Mouse (Mus musculus) embryonic fibroblast, embryonic 13.5 days (primary cell): ENCODE measurements around the gene Rbx1. TPM values are rescaled to one million over a fixed set of nuclear protein-coding genes. Genes with fewer than 3 reads are reported as not detected.
A peak's percentile ranks its signal among the peaks of the same experiment; 100 is the strongest.
"Not testable (repeated sequence)": the region's sequence is repeated elsewhere in the genome, so short reads cannot be mapped to it uniquely, and the experiment has no call there.

Source experiments
- H3K27ac ChIP-seq: 2 replicates; pipeline ENCODE4 v1.5.1; 2012; ENCODE audit warnings: low read length, control low read depth, inconsistent platforms; ENCODE audit not compliant: insufficient read depth
- H3K4me1 ChIP-seq: 2 replicates; pipeline ENCODE4 v1.6.1; 2011; ENCODE audit warnings: low read length; ENCODE audit not compliant: control insufficient read depth, insufficient read depth
- H3K4me3 ChIP-seq: 2 replicates; pipeline ENCODE4 v1.5.1; 2011; ENCODE audit warnings: mild to moderate bottlenecking, control low read depth, low read length; ENCODE audit not compliant: insufficient read depth
- CTCF ChIP-seq: IDR thresholded peaks from 2 replicates; pipeline ENCODE4 v1.5.1; 2011; ENCODE audit warnings: mild to moderate bottlenecking, control low read depth, low read length, moderate library complexity, borderline replicate concordance; ENCODE audit not compliant: insufficient read depth
- POLR2A ChIP-seq: IDR thresholded peaks from 2 replicates; pipeline ENCODE4 v1.6.1; 2011; ENCODE audit warnings: low read depth, mild to moderate bottlenecking, control low read depth, low read length, moderate library complexity
- polyA plus RNA-seq: library from polyadenylated mRNA; stranded (reverse); fragments of >200 nt; gene quantifications from 2 replicates; pipeline ENCODE4 v1.2.4, GENCODE M21; 2011; ENCODE audit warnings: low read depth; ENCODE audit not compliant: missing spikeins, insufficient read length

Rbx1 gene
- polyA plus RNA-seq, 1 experiment, result 129 TPM

DNA sequence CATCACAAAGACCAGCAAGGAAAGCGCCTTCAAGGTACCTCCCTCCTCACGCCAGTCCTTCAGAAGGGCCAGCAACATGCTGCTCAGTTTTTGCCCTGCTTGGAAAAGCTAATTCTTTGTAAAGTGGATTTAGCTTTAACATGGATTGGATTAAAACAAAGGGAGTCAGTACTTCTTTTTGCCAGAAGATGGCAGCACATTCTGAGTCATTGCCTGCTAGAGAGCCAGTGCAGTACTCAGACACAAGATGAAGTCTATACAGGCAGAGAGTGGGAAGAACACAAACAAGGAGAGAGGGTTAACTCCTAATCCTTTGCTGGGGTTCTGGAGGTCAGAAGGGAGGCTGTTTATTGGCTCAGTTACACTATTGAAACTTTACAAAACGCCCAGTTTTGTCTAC, 17.6 kb upstream of the Rbx1 start:
- Histone ChIP-seq H3K27ac (no peak overlapping the region), H3K4me1 (no peaks in the 10 kb centered on the region), H3K4me3 (no peak overlapping the region)
- no peak for TF ChIP-seq CTCF
- TF ChIP-seq POLR2A, result no peak

DNA sequence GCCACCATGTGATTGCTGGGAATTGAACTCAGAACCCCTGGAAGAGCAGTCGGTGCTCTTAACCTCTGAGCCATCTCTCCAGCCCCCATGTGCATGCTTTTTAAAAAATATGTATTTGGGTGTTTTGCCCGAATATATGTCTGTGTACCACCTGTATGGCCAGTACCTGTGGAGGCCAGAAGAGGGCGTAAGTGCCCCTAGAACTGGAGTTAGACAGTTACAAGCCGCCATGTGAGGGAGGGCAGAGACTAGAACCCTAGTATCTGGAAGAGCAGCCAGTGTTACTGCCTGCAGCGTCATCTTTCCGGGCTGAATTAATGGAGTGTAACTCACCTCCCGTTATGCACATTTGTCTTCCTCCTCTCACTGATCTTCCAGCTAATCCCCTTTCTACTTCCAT, 4.6 kb upstream of the Rbx1 start:
- Histone ChIP-seq H3K4me1 (no peaks in the 10 kb centered on the region), H3K4me3 (no peak overlapping the region), H3K27ac (no peak overlapping the region)
- TF ChIP-seq POLR2A (no peak), CTCF (no peak)

DNA sequence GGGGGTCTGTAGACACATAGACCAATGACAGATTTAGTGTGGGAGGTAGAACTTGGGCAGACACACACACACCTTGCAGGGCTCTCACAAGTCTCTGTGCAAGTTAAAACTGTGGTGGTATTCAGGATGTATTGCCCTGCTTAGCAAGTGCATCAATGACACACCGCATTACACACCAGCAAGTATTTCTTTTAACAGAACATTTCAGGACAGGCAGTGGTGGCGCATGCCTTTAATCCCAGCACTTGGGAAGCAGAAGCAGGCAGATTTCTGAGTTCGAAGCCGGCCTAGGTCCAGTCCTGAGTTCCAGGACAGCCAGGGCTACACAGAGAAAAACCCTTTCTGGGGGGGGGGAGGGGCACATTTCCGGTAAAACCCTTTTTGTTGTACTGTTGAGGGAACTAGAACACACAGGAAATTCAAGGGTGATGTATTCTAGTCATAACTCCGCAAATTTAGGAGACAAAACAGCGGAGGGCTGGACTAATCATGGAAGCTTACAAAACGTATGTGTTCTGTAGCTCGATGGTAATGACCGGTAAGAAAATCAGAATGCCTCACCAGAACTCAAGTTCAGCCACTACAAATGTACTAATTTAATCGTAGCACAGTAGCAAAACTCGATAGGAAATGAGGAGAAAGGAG, 958 bp upstream of the Rbx1 start:
- Histone ChIP-seq H3K4me1 (no peaks in the 10 kb centered on the region), H3K4me3 (peak overlapping the region; percentile 54), H3K27ac (peak overlapping the region; percentile 83)
- TF ChIP-seq CTCF (no peak), POLR2A (no peak)

DNA sequence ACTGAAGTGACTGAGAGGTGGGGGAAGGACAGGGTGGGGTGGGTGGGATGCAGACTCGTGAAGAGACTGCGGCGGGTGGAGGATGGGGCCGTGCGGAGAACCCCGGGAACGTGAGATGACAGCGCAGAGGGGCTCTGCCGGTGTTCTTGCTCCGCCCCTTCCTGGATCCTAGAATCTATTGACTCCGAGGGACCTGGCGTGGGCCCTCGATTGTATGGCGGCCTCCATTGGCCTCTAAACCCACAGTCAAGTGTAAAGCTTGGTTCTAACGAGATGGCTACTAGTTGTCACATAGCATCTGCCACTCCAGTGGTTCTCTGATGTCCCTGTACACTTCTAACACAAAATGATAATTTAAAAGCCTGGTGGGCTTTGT, 630 bp downstream of the Rbx1 start:
- TF ChIP-seq POLR2A (peak; percentile 52; the same call in 1 of the 2 replicates), CTCF (no peak)
- no peaks in the 10 kb centered on the region for H3K4me1 ChIP-seq
- H3K27ac ChIP-seq, result peak overlapping the region; percentile 71
- H3K4me3 ChIP-seq, result peak overlapping the region; percentile 77

DNA sequence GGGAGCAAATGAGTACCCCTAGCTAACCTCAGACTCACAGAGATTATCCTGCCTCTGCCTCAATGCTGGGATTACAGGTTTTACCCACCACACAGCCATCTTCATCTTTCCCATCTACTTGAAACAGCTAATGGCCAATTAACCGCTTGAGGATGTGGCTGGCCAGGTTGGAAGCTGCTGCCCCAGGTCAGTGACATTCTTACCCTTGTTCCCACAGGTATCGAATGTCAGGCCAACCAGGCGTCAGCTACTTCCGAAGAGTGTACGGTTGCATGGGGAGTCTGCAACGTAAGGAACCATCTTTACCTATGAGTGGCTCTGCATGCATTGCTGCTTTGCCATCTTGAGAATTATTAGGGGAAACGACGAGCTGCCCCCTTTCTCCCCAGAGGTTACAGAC, 4.6 kb downstream of the Rbx1 start:
- Histone ChIP-seq H3K27ac (no peak overlapping the region), H3K4me3 (no peak overlapping the region), H3K4me1 (no peaks in the 10 kb centered on the region)
- no peak for TF ChIP-seq CTCF
- TF ChIP-seq POLR2A, result no peak

DNA sequence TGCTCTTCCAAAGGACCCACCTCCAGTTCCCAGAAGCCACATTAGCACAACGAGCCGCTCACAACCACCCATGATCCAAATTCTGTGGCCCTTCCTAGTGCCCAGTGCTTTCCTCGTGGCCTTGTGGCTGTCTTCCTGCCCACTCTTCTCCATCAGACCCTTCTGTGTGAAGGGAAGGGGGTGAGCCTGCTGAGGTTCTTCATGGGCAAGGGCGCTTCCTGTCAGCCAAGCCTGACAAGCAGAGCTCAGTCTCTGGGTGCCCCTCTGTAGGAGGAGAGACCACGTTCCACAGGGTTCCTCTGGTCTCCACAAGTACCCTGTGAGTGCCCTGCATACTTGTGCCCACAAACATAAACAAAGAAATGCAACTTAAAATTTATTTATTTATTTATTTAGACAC, 6.2 kb downstream of the Rbx1 start:
- TF ChIP-seq POLR2A, result no peak
- TF ChIP-seq CTCF, result no peak
- H3K4me3 ChIP-seq, result no peak overlapping the region
- H3K4me1 ChIP-seq, result no peaks in the 10 kb centered on the region
- H3K27ac ChIP-seq, result no peak overlapping the region

DNA sequence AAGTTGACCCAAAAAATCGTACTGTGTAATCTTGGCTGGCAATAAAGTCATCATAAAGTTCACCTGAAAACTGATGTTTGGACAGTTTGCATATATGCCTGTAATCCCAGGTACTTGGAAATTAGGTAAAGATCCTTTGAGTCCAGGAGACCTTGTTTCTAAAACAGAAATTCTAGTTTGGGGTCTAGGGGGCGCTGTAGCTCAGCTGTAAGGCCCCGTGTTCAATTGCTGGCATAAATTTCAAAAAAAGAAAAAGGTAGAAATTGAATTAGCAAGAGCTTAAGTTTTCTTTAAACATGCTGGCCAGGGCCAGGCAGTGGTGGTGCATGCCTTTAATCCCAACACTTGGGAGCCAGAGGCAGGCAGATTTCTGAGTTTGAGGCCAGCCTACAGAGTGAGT, 9.6 kb downstream of the Rbx1 start:
- no peak for TF ChIP-seq POLR2A
- TF ChIP-seq CTCF, result no peak
- no peak overlapping the region for H3K27ac ChIP-seq
- H3K4me3 ChIP-seq, result no peak overlapping the region
- no peaks in the 10 kb centered on the region for H3K4me1 ChIP-seq

DNA sequence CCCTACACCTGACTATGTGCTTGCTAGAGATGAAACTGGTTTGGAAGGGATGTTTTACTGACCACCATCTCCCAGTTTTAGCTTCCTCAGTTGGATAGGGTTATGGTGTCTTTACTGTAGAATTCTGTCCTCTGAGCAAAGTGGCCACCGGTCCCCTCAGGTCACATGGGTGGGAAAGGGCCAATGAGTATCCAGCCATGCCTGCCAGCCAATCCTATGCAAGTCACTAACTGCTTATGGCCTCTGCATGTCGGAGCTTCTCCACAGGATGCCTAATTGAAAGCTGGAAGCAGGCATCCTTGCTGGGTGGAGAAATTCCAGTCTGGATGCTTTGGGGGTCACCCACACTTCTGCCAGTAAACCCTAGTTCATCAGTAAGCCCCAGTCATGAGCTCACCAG, 10.5 kb downstream of the Rbx1 start:
- Histone ChIP-seq H3K4me3 (no peak overlapping the region), H3K4me1 (peaks cover 2% of the 10 kb centered on the region; the same call in 1 of the 2 replicates), H3K27ac (no peak overlapping the region)
- TF ChIP-seq CTCF (no peak), POLR2A (no peak)

DNA sequence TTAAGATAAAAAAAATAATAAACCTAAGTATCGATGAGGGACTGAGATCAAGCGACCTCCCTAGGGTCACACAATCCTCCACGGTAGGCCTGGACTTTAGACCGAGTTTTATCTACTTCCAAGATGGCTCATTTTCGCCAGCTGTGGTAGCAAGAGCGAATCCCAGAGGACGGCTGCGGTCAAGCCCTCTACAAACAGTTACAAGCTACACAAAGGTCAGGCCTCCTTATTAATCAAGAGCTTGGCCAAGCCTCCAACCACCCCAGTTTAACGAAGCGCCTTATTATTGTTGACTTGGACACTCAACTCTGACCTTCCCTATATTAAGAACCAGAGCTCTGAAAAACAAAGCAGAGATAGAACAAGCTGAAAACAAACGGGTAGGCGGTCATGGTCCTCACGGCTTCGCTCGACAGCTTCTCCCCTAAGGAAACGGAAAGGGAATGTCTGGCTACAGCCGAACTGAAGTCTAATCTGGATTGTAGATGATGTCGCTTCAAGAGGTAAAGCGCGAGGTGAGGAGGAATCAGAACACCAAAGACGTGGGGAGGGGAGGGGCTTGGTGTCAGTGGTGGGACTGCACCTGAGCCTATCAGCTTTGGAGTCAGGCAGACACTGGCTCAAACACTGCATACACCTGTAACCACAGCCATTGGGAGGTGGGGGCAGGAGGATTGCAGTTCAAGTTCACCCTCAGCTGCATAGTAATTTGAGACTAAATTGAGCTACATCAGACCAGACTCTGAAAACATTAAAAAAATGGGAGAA, 13.5 kb downstream of the Rbx1 start:
- TF ChIP-seq CTCF, result no peak
- no peak for TF ChIP-seq POLR2A
- Histone ChIP-seq H3K27ac (no peak overlapping the region), H3K4me1 (peaks cover 2% of the 10 kb centered on the region; the same call in 1 of the 2 replicates), H3K4me3 (no peak overlapping the region)

DNA sequence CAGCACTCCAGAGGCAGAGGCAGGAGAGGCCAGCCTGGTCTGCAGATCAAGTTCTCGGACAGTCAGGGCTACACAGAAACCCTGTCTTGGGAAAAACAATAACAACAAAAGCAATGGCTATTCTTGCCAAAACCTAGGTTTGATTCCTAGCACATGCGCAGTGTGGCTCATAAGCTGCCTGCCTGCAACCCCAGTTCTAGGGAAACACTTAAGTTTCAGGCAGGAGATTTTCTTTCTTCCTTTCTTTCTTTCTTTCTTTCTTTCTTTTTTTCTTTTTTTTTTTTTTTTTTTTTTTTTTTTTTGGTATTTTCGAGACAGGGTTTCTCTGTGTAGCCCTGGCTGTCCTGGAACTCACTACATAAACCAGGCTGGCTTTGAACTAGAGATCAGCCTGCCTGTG, 14.2 kb downstream of the Rbx1 start:
- not testable (repeated sequence) for H3K4me3 ChIP-seq, H3K4me1 ChIP-seq, H3K27ac ChIP-seq
